In genomic region chr7:141269273-141269545, GRCm38 (mm10) we compare ENCODE assay signal across 17 mouse cellular contexts. TPM values are rescaled to one million over a fixed set of nuclear protein-coding genes. Genes with fewer than 3 reads are reported as not detected.
DNase-seq lines count a peak whose midpoint lies in the region; ATAC-seq and TF ChIP-seq lines count a peak whose summit lies in the region.
"Had no signal": no experiment of that assay in that cellular context is flagged by ENCODE, and none has a peak within 500 bp of the region (broad histone marks: within the 10 kb centered on the region; RNA-seq: fewer than 3 reads in every experiment).

No protein-coding gene starts in this region.

- peak overlapping the region; percentile 63 for H3K4me2 ChIP-seq in liver, postnatal 0 days (ENCODE audit: low read depth, low read length)
- H3K4me2 ChIP-seq: midbrain, embryonic 13.5 days; neural tube, embryonic 12.5 days had no signal

- H3K4me3 ChIP-seq in gastrocnemius, adult 2 months: peak overlapping the region; percentile 43
- peak overlapping the region; percentile 51 for H3K4me3 ChIP-seq in lung, adult 2 months (replicated peaks; ENCODE audit: extremely low read depth, low read depth, low read length)
- peak overlapping the region; percentile 53 for H3K4me3 ChIP-seq in bone marrow macrophage, adult 2 months (ENCODE audit: insufficient read depth, low read length)
- peak overlapping the region; percentile 26 for H3K4me3 ChIP-seq in liver, postnatal 0 days (ENCODE audit: low read depth, low read length)
- H3K4me3 ChIP-seq: midbrain, embryonic 13.5 days; neural tube, embryonic 12.5 days had no signal

- TF ChIP-seq CTCF in gastrocnemius, adult 2 months (IDR thresholded peaks at IDR 0.05): no peak
- no peak for TF ChIP-seq CTCF in lung, adult 2 months (IDR thresholded peaks at IDR 0.05; ENCODE audit: insufficient read depth, low read length)
- no peak for TF ChIP-seq CTCF in bone marrow macrophage, adult 2 months (IDR thresholded peaks at IDR 0.05; ENCODE audit: low read depth, low read length)
- no peak for TF ChIP-seq CTCF in liver, postnatal 0 days (IDR thresholded peaks at IDR 0.05; ENCODE audit: low read depth)

- no peak overlapping the region for H3K27ac ChIP-seq in gastrocnemius, adult 2 months
- H3K27ac ChIP-seq in bone marrow macrophage, adult 2 months (ENCODE audit: insufficient read depth, low read depth, low read length): peak overlapping the region; percentile 42
- H3K27ac ChIP-seq in liver, postnatal 0 days (ENCODE audit: low read depth): peak overlapping the region; percentile 80
- H3K27ac ChIP-seq: midbrain, embryonic 13.5 days; neural tube, embryonic 12.5 days had no signal

- 59% methylated on average over 14 of the region's 14 CpGs for WGBS in lung, adult 2 months
- WGBS in liver, postnatal 0 days (ENCODE audit: insufficient replicate concordance): 55% methylated on average over 14 of the region's 14 CpGs

- H3K27me3 ChIP-seq in liver, postnatal 0 days (ENCODE audit: insufficient read depth, low read length): peaks cover 6% of the 10 kb centered on the region; the same call in 1 of the 2 replicates
- H3K27me3 ChIP-seq: midbrain, embryonic 13.5 days; neural tube, embryonic 12.5 days had no signal

- no peak for TF ChIP-seq POLR2A in lung, adult 2 months (IDR thresholded peaks at IDR 0.05; ENCODE audit: borderline replicate concordance, extremely low read depth, low read depth, low read length)
- TF ChIP-seq POLR2A in bone marrow macrophage, adult 2 months (IDR thresholded peaks at IDR 0.05; ENCODE audit: borderline replicate concordance, low read depth, low read length): no peak

- no peak for ATAC-seq in liver, postnatal 0 days
- ATAC-seq: forebrain, postnatal 0 days; midbrain, embryonic 13.5 days had no signal

- DNase-seq in gastrocnemius, adult 2 months: no peak
- DNase-seq in gastrocnemius, postnatal 14 days: no peak
- DNase-seq in lung, adult 2 months: no peak
- DNase-seq in lung, postnatal 14 days: no peak
- no peak for DNase-seq in liver, postnatal 0 days
- no peak for DNase-seq in adrenal gland, postnatal 14 days
- DNase-seq in frontal cortex, postnatal 36 days (ENCODE audit: low spot score in 2 of 2): no peak
- DNase-seq: adrenal gland, adult 2 months; cerebellum, adult 9-11 months; forebrain, postnatal 0 days; kidney, adult 9 months; retina, postnatal 1 day had no signal

- intact Hi-C loops in gastrocnemius, adult 2 months (cut with DNase I): no loop called here
- intact Hi-C loops in gastrocnemius, postnatal 14 days (cut with DNase I; ENCODE audit: low total_unique reads): no loop called here

- H3K36me3 ChIP-seq in liver, postnatal 0 days (replicated peaks; ENCODE audit: insufficient read depth, low read length): peaks cover 6% of the 10 kb centered on the region

- no peaks in the 10 kb centered on the region for H3K9me3 ChIP-seq in liver, postnatal 0 days (ENCODE audit: low read length)
- H3K9me3 ChIP-seq: midbrain, embryonic 13.5 days; neural tube, embryonic 12.5 days had no signal

- TF ChIP-seq EP300 in liver, postnatal 0 days (IDR thresholded peaks at IDR 0.05; ENCODE audit: low read depth): no peak

- peak overlapping the region; percentile 34; the same call in 1 of the 2 replicates for H3K9ac ChIP-seq in liver, postnatal 0 days (replicated peaks)
- H3K9ac ChIP-seq: forebrain, postnatal 0 days; midbrain, embryonic 13.5 days; neural tube, embryonic 12.5 days had no signal

- peaks cover 8% of the 10 kb centered on the region for H3K4me1 ChIP-seq in lung, adult 2 months (ENCODE audit: control insufficient read depth, insufficient read depth, low read length)
- H3K4me1 ChIP-seq in bone marrow macrophage, adult 2 months (ENCODE audit: control insufficient read depth, insufficient read depth, low read length): peaks cover 23% of the 10 kb centered on the region
- peaks cover 25% of the 10 kb centered on the region for H3K4me1 ChIP-seq in liver, postnatal 0 days (ENCODE audit: insufficient read depth)

RNA-seq across cellular contexts. Expression of gene Irf7, which starts 2.9 kb away (rescaled TPM):
- total RNA-seq in gastrocnemius, adult 2 months (2021): 1 to 10 TPM; 1.1 TPM
- total RNA-seq in gastrocnemius, postnatal 14 days (2021): 1 to 10 TPM in 1 of 2 experiments, under 1 TPM in 1; 0.82 to 1.1 TPM
- 48.8 and 49.7 TPM in 2 replicates for polyA plus RNA-seq in lung, adult 2 months (2012; rRNA removed)
- 164 and 168 TPM in 2 replicates for polyA plus RNA-seq in bone marrow macrophage, adult 2 months (2012; ENCODE audit: insufficient read depth, insufficient read length, missing spikeins)
- 22.9 and 25.4 TPM in 2 replicates for polyA plus RNA-seq in liver, postnatal 0 days (2015; fragmentation: Nextera tagmentation; extraction: Ambion mirVana)
- total RNA-seq in adrenal gland, postnatal 14 days (2021): 5.2 and 7.7 TPM in 2 replicates

RNA-seq across cellular contexts. Expression of gene Cdhr5, which starts 7.4 kb away (rescaled TPM):
- total RNA-seq in gastrocnemius, adult 2 months (2021): not detected
- total RNA-seq in gastrocnemius, postnatal 14 days (2021): under 1 TPM; 0.44 to 0.59 TPM
- polyA plus RNA-seq in lung, adult 2 months (2012; rRNA removed): 0.11 and 1.5 TPM in 2 replicates
- not detected in 2 replicates for polyA plus RNA-seq in bone marrow macrophage, adult 2 months (2012; ENCODE audit: insufficient read depth, insufficient read length, missing spikeins)
- polyA plus RNA-seq in liver, postnatal 0 days (2015; fragmentation: Nextera tagmentation; extraction: Ambion mirVana): 1.1 and 1.3 TPM in 2 replicates
- total RNA-seq in adrenal gland, postnatal 14 days (2021): 8.0 and 10.6 TPM in 2 replicates
- total RNA-seq: forebrain, postnatal 0 days; granulocyte monocyte progenitor cell, adult 5-6 weeks; left cerebral cortex, postnatal 36 days had no signal
- polyA plus RNA-seq: forebrain, postnatal 0 days; midbrain, embryonic 13.5 days; neural tube, embryonic 12.5 days had no signal

RNA-seq across cellular contexts. Expression of gene Sct, which starts 9.7 kb away (rescaled TPM):
- not detected for total RNA-seq in gastrocnemius, adult 2 months (2021)
- total RNA-seq in gastrocnemius, postnatal 14 days (2021): 1 to 10 TPM in 1 of 2 experiments, under 1 TPM in 1; 0.92 to 1.0 TPM
- polyA plus RNA-seq in lung, adult 2 months (2012; rRNA removed): not detected in 2 replicates
- polyA plus RNA-seq in bone marrow macrophage, adult 2 months (2012; ENCODE audit: insufficient read depth, insufficient read length, missing spikeins): not detected in 2 replicates
- not detected in 2 replicates for polyA plus RNA-seq in liver, postnatal 0 days (2015; fragmentation: Nextera tagmentation; extraction: Ambion mirVana)
- total RNA-seq in adrenal gland, postnatal 14 days (2021): 2.3 and 3.2 TPM in 2 replicates
- total RNA-seq: adrenal gland, adult 2 months; forebrain, postnatal 0 days; granulocyte monocyte progenitor cell, adult 5-6 weeks; left cerebral cortex, postnatal 36 days had no signal

RNA-seq across cellular contexts. Expression of gene Drd4, which starts 22.6 kb away (rescaled TPM):
- total RNA-seq in gastrocnemius, adult 2 months (2021): not detected
- under 1 TPM; 0.31 to 0.33 TPM for total RNA-seq in gastrocnemius, postnatal 14 days (2021)
- polyA plus RNA-seq in lung, adult 2 months (2012; rRNA removed): not detected in 2 replicates
- not detected in 2 replicates for polyA plus RNA-seq in bone marrow macrophage, adult 2 months (2012; ENCODE audit: insufficient read depth, insufficient read length, missing spikeins)
- polyA plus RNA-seq in liver, postnatal 0 days (2015; fragmentation: Nextera tagmentation; extraction: Ambion mirVana): not detected in 2 replicates
- total RNA-seq in adrenal gland, postnatal 14 days (2021): 1.1 and 2.3 TPM in 2 replicates
- total RNA-seq: granulocyte monocyte progenitor cell, adult 5-6 weeks had no signal

RNA-seq across cellular contexts. Expression of gene Phrf1, which starts 40.6 kb away (rescaled TPM):
- total RNA-seq in gastrocnemius, adult 2 months (2021): 10 to 100 TPM; 22.4 to 28.1 TPM
- 10 to 100 TPM; 23.2 to 24.4 TPM for total RNA-seq in gastrocnemius, postnatal 14 days (2021)
- 18.9 and 22.5 TPM in 2 replicates for polyA plus RNA-seq in lung, adult 2 months (2012; rRNA removed)
- polyA plus RNA-seq in bone marrow macrophage, adult 2 months (2012; ENCODE audit: insufficient read depth, insufficient read length, missing spikeins): 36.2 and 45.2 TPM in 2 replicates
- polyA plus RNA-seq in liver, postnatal 0 days (2015; fragmentation: Nextera tagmentation; extraction: Ambion mirVana): 10.8 and 14.3 TPM in 2 replicates
- total RNA-seq in adrenal gland, postnatal 14 days (2021): 78.2 and 80.2 TPM in 2 replicates
